Mouse (Mus musculus) erythroid progenitor cell, adult 5-6 weeks (primary cell): ENCODE measurements around the gene Zbtb20. TPM values are rescaled to one million over a fixed set of nuclear protein-coding genes. Genes with fewer than 3 reads are reported as not detected.

ENCODE experiments used
- ATAC-seq: replicated peaks from 2 replicates; pipeline ENCODE4 v1.8.0; 2016; ENCODE audit warnings: moderate number of reproducible peaks, mild to moderate bottlenecking, moderate TSS enrichment, inconsistent platforms; ENCODE audit not compliant: poor library complexity, low FRiP score, severe bottlenecking
- total RNA-seq, 2 experiments: library from RNA; stranded (forward) in 1 of 2; stranded (reverse) in 1 of 2; fragments of 150-400 nt in 1 of 2; fragments of 186-747, 209-891 nt in 1 of 2; gene quantifications; 2 replicates each; pipeline versions ENCODE4 v1.2.3 to v1.2.4; 2015 to 2017; ENCODE audit warnings: low replicate concordance in 2 of 2

The Zbtb20 gene
- total RNA-seq, 2 experiments from 2014 or later: 10.5 to 25.9 TPM

- no peak for ATAC-seq
Measured at GRCm38 (mm10) chr16:43069666-43070295, 194.1 kb downstream of the Zbtb20 start.

GRCm38 (mm10) chr16:43071875-43072274, 196.2 kb downstream of the Zbtb20 start:
- no peak for ATAC-seq

GRCm38 (mm10) chr16:43072818-43073594, 197.3 kb downstream of the Zbtb20 start:
- no peak for ATAC-seq

GRCm38 (mm10) chr16:43080403-43080802, 204.7 kb downstream of the Zbtb20 start:
- ATAC-seq: no peak

GRCm38 (mm10) chr16:43080923-43081702, 205.4 kb downstream of the Zbtb20 start:
- ATAC-seq: no peak

- no peak for ATAC-seq
Measured at GRCm38 (mm10) chr16:43081995-43082394, 206.3 kb downstream of the Zbtb20 start.

GRCm38 (mm10) chr16:43082801-43083200, 207.1 kb downstream of the Zbtb20 start:
- ATAC-seq: no peak

GRCm38 (mm10) chr16:43090188-43090587, 214.5 kb downstream of the Zbtb20 start:
- ATAC-seq: no peak

- no peak for ATAC-seq
Measured at GRCm38 (mm10) chr16:43094161-43094560, 218.5 kb downstream of the Zbtb20 start.

GRCm38 (mm10) chr16:43094756-43095155, 219.1 kb downstream of the Zbtb20 start:
- ATAC-seq: no peak

GRCm38 (mm10) chr16:43096040-43096439, 220.4 kb downstream of the Zbtb20 start:
- no peak for ATAC-seq

- no peak for ATAC-seq
Measured at GRCm38 (mm10) chr16:43098153-43098552, 222.5 kb downstream of the Zbtb20 start.

GRCm38 (mm10) chr16:43098666-43099065, 223.0 kb downstream of the Zbtb20 start:
- ATAC-seq: no peak

GRCm38 (mm10) chr16:43111288-43111687, 235.6 kb downstream of the Zbtb20 start:
- no peak for ATAC-seq

- no peak for ATAC-seq
Measured at GRCm38 (mm10) chr16:43113968-43114367, 238.3 kb downstream of the Zbtb20 start.

- no peak for ATAC-seq
Measured at GRCm38 (mm10) chr16:43129966-43130365, 254.3 kb downstream of the Zbtb20 start.

- no peak for ATAC-seq
Measured at GRCm38 (mm10) chr16:43130583-43130982, 254.9 kb downstream of the Zbtb20 start.

GRCm38 (mm10) chr16:43131077-43131476, 255.4 kb downstream of the Zbtb20 start:
- ATAC-seq: no peak

GRCm38 (mm10) chr16:43168506-43168905, 292.8 kb downstream of the Zbtb20 start:
- ATAC-seq: no peak

- ATAC-seq: no peak
Measured at GRCm38 (mm10) chr16:43169273-43169905, 293.7 kb downstream of the Zbtb20 start.
